Mouse (Mus musculus) lung, postnatal 0 days (tissue): ENCODE data around the gene F12.

Source experiments
- CTCF ChIP-seq: IDR thresholded peaks from 2 replicates; pipeline ENCODE4 v1.5.1; 2016; ENCODE audit warnings: antibody characterized with exemption, mild to moderate bottlenecking
- EP300 ChIP-seq: IDR thresholded peaks from 2 replicates; pipeline ENCODE4 v1.6.1; 2016; ENCODE audit warnings: antibody characterized with exemption, mild to moderate bottlenecking, control low read depth

DNA sequence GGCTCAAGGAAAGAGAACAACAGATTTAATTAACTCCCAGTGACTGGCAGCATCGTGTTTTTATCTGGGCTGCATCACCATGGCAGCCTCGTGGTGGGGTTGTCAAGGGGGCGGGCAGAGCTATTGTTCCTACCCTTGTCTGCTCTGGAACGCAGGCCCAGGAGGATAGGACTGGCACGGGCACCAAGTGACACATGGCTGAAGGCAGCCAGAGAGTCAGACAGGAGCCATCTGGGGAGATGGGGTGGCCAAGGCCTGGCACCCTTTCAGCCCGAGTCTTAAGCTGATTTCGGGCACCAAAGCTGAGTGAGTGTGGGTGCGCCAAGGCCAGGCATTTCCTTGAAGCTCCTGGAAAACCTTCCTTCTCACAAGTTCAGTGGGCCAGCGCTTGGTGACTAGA is 43.8 kb upstream of the F12 start:
- TF ChIP-seq CTCF (no peak), EP300 (no peak)
